Mouse (Mus musculus) liver, embryonic 14.5 days (tissue): ENCODE data around the gene Tcl1b1.
"Not testable (repeated sequence)": the region's sequence is repeated elsewhere in the genome, so short reads cannot be mapped to it uniquely, and the experiment has no call there.

Source experiments
- CTCF ChIP-seq: IDR thresholded peaks from 2 replicates; pipeline ENCODE4 v1.5.1; 2016; ENCODE audit warnings: antibody characterized with exemption, low read depth, control low read depth
- EP300 ChIP-seq: IDR thresholded peaks from 2 replicates; pipeline ENCODE4 v1.6.1; 2016; ENCODE audit warnings: antibody characterized with exemption, low read depth

DNA sequence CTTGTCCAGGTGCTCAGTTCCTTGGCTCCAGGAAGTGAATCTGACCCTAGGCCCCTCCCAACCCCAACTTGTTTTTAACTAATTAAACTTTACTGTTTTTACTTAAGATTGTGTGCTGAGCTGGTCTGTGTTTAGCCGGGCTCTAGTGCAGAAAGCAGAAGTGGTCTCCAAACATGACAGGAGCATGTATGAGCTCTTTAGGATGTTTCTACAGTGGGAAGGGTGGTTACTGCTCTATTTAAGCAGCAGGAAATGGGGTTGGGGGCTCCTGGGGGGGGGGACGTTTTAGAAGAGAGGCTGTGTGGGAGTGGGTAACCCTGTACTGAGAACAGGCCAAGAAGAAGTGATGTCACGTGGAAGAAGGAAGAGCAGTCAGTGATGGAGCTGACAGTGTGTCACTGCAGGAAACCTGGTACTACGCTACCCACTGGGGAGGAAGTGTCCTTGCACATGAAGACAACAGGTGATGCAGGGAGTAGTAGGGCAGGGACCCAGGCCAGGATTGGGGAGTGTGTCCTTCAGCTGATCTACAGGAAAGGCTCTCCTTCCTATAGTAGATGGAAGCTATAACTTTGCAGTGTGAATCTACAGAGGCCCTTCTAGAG is 21.7 kb downstream of the Tcl1b1 start:
- TF ChIP-seq EP300, CTCF: not testable (repeated sequence)
